Mouse (Mus musculus) liver, adult (tissue): ENCODE data around the gene Krtap20-2.
"Not testable (repeated sequence)": the region's sequence is repeated elsewhere in the genome, so short reads cannot be mapped to it uniquely, and the experiment has no call there.

Source experiments
- GATA4 ChIP-seq: IDR thresholded peaks from 2 replicates; pipeline ENCODE4 v1.6.1; 2014; ENCODE audit warnings: mild to moderate bottlenecking, low read length; ENCODE audit not compliant: insufficient replicate concordance

Krtap20-2 gene

DNA sequence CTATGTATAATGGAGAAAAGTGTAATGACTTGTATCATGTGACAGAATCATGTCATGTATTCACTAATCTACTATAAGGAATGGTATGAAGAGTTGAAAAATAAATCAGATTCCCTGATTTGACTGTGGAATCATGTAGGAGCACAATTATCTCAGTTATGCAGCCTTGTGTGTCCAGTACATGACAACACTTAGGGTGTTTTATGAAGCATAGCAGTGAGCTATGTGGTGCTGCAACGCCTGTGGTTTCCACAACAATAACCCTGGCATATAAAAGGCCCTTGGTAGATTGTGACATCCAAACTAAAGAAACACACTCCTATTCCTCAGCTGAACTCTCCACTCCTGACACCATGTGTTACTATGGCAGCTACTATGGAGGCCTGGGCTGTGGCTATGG, at the start of gene Krtap20-2:
Gene Krtap20-2, plus strand, starts transcription at position 301 of the 400 bp plus-strand sequence.
- no peak for TF ChIP-seq GATA4

DNA sequence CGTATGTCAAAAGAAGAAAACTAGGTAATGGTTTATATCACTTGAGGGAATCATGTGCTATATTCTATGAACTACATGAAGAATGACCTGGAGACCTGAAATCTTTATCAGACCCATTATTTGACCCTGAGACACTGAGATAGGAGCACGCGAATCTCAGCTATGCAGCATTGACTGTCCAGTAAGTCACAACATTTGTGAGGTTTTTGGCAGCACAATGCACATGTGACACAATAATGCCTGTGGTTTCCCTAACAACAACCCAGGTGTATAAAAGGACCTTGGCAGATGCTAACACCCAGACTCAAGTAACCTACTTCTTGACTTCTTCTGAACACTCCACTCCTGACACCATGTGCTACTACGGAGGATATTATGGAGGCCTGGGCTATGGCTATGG, 48.0 kb upstream of the Krtap20-2 start, which contains the start of gene Gm9789:
Gene Gm9789, plus strand, starts transcription at position 301 of the 400 bp plus-strand sequence.
- no peak for TF ChIP-seq GATA4

GRCm38 (mm10) chr16:89169190-89169589, 36.5 kb upstream of the Krtap20-2 start, which contains the start of gene Gm7735:
Gm7735 (plus strand) TSS chr16:89169490.
- not testable (repeated sequence) for TF ChIP-seq GATA4

DNA sequence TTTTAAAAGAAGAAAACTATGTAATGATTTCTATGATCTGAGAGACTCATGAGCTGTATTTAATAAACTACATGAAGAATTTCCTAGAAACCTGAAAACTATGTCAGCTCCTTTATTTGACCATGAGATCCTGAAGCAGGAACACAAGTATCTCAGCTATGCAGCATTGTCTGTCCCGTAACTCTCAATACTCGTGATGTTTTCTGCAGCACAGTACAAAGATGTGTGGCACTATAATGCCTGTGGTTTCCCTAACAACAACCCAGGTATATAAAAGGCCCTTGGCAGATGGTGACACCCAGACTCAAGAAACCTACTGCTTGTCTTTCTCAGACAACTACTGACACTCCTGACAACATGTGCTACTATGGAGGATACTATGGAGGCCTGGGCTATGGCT, 31.2 kb upstream of the Krtap20-2 start, which contains the start of gene 1110057P08Rik:
Gene 1110057P08Rik, plus strand, starts transcription at position 301 of the 400 bp plus-strand sequence.
- TF ChIP-seq GATA4: no peak

- no peak for TF ChIP-seq GATA4
Observed at GRCm38 (mm10) chr16:89188621-89189020, 17.0 kb upstream of the Krtap20-2 start.
